Mouse (Mus musculus) natural killer cell, adult 2 months (primary cell): ENCODE results near the gene Serpinf1.
"Not testable (repeated sequence)": the region's sequence is repeated elsewhere in the genome, so short reads cannot be mapped to it uniquely, and the experiment has no call there.

Source experiments
- DNase-seq, 2 experiments: peaks; one replicate each; pipeline ENCODE4 v3.0.0; 2022; ENCODE audit warnings: low spot score in 2 of 2

Serpinf1 gene

GRCm38 (mm10) chr11:75455971-75456370, 33.5 kb upstream of the Serpinf1 start:
- not testable (repeated sequence) for DNase-seq

DNA sequence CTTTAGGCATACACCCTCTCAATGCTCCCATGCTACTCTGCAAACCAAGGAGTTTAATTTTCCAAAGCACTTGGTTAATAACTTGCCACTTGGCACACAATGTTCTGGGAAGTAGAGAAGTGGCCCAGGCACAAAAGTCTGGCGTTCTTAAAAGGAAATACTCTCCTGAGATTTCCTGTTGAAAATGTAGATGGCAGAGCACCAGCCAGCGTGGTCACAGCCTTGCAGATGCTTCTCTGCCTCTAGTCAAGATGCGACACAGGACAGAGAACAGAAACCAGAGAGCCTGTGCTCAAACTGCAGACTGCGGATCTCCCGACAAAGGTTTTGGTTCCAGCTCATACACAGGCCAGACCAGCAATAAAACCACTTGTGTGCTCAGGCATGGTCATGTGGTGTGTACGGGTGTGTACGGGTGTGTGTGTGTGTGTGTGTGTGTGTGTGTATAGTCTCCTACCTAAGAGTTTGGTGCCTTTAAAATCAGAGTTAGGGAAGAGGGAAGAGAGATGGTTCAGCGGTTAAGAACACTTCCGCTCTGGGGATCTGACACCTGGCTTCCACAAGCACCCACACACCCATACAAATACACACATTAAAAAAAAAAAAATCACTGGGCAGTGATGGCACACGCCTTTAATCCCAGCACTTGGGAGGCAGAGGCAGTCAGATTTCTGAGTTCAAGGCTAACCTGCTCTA, 32.7 kb upstream of the Serpinf1 start:
- DNase-seq, result peak in 1 of 2 experiments; percentile 55

DNA sequence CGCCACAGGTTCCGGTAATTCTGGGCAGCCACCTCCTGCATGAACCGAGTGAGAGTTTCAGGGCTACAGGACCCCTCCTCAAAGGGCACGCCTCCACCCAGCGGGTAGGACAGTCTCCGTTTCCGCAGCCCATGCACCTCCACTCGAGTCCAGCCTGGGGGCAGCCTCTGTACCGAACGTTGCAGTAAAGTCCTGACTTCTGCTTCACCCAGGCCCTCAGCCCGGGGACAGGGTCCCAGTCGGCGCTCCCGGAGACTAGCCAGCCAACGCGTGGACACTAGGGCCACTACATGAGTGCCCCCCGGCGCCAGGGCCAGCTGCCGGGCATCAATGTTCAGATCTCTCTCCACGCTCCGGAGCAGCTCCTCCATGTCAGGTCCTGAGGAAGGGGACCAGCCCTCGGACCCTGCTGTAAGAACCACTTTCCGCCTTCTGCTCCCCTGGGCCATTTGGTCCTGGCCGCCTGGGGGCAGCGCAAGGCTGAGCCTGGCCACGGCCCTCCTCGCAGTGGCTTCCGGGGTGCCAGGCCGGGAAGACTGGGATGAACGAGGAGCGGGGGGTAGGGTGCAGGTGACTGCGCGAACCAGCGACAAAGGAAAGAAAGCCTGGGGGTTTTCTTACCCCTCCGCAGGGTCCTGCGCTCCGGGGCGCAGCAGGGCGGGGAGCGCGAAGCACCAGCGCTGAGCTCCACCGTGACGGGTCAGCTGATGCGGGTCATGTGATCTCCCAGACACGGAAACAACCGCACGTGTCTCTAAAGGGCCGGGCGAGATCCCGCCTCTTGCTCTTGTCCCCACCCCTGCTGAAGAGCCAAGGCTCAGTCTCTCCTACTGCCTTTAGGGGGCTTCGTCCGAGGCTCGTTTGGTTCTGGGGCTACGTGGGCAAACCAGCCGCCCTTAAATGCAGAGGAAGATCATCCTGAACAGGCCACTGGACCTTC, 31.8 kb upstream of the Serpinf1 start, which contains the start of gene Wdr81:
Gene Wdr81 (minus strand): TSS at position 727 of the 940 bp plus-strand sequence.
- peak; percentile 83 to 90 for DNase-seq

- DNase-seq, result no peak
Observed at GRCm38 (mm10) chr11:75452812-75453557, 30.5 kb upstream of the Serpinf1 start.

DNA sequence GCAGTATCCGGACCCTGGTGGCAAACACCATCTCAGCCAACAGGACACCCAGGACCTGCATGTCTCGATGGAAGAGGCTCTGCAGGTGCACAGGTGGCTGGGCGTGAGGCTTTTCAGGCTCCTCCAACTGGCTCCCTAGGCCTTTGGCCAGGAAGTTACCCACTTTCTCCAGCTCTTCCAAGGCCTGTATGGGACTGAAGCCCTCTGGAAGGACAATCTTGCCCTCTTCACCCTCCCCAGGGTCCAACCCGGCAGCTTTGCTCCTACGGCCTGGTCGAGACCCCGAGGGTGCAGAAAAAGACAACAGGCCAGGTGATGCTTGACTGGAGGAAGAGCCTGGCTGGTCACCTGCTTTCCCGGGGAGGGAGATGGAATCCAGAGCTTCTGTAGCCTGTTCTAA, 29.6 kb upstream of the Serpinf1 start:
- DNase-seq, result no peak

GRCm38 (mm10) chr11:75450936-75451335, 28.4 kb upstream of the Serpinf1 start:
- no peak for DNase-seq

- no peak for DNase-seq
Observed at GRCm38 (mm10) chr11:75450304-75450908, 27.9 kb upstream of the Serpinf1 start.

DNA sequence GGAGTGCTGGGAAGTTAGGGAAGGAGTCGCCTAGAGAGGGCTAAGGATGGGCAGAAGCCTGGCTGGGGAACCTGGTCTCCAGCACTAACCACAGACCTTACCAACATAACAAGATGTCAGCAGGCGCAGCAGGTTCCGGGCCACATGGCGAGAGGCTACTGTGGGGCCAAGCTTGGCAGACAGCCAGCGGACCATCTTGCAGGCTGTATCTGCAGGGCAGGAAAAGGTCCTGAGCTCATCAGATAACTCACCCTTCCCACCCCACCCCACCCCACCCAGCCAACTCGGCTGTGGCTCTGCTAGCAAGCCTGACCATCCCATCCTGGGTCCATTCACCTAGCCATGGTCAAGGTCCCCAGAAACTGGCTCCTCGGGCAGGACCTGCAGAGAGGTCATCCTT, 27.2 kb upstream of the Serpinf1 start:
- no peak for DNase-seq

- no peak for DNase-seq
Observed at GRCm38 (mm10) chr11:75448575-75448974, 26.1 kb upstream of the Serpinf1 start.

DNA sequence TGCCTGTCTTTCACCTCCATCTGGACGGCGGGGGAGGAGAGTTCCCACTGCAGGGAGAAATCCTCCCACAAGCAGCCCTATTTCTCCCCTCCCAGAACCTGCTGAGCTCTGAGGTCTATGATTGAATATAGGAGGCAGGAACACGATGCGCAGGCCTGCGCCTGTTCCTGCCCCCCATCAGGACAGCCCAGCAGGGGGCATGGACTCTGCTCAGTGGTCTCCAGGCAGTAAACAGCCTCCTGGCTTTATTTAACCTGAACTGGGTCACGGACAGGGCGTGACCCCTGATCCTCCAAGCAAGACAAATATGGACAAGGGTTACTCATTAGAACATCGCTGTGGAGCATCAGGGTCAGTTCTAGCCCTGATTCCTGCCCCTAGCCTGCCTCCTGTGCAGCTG, 21.2 kb upstream of the Serpinf1 start:
- DNase-seq, result no peak

DNA sequence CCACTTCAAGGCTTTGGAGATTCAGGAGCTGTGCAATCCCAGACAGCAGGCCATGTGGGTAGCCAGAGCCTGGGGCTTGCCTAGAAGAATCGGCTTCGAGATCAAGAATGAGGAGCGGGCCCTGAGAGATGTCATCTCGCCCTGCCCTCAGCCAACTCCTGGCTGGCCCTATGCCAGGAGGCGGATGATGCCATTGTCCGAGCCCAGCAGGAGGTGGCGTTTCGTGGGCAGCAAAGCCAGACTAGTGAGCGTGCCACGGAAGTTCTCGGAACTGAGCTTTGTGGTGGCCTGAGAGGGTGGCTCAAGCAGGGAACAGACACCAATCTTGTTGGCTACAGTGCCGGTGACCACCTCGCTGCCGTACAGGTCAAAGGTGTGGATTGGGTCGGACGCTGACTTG, 19.1 kb upstream of the Serpinf1 start:
- DNase-seq, result no peak

DNA sequence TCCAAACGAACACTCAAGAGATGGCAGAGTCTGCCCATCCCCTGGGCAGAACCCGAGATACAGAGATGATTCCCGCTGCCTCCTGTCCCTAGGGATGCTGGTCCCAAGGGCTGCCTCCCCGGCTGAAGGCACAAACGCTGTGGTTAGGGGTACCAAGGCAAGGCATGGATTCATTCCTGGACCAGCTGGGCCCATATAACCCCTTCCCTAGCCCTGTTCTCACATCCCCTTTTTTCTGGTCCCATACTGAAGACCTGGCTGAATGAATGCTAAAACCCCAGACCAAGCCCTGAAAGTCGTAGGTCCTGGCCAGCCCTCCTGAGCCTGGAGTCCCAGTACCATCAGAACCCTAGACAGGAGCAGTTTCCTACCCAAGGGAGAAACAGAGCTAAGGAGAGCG, 18.5 kb upstream of the Serpinf1 start:
- DNase-seq, result no peak

DNA sequence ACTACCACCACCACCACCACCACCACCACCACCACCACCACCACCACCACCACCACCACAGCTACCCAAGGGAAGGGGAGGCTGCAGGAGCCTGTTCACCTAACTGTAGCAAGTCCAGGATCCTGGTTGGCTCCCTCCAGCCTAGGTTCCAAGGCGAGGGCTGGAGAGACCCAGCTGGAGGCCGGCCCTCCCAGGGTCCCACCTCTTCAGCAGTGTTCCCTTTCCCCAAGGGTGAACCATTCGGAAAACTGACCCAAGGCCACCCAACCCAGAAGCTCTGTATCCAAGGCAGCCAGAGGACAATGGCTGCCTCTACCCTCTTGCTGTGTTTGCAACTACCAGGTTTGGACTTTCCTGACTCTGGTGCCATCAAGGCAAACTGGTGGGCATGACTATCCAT, 17.4 kb upstream of the Serpinf1 start:
- DNase-seq, result no peak

DNA sequence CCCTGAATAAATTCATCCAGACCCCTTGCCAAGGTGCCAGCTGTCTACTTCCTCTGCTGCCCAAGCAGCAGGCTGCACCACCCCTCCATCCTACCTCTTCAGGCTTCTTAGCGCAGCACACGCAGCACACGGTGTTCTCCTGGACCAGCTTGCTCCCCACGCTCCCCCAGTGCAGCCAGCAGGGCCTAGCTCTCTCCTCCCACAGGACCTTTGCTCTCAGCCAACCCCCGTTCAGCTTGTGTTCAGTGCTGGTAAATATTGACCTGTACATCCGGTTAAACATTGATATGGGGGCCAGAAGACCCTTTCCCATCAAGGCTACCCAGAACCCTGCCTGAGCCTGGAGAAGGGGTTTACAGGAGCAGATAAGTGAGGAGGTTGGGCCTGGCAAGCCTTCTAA, 16.9 kb upstream of the Serpinf1 start, which contains the start of gene Serpinf2:
Gene Serpinf2 (minus strand): TSS at position 229 of the 400 bp plus-strand sequence.
- DNase-seq, result no peak

DNA sequence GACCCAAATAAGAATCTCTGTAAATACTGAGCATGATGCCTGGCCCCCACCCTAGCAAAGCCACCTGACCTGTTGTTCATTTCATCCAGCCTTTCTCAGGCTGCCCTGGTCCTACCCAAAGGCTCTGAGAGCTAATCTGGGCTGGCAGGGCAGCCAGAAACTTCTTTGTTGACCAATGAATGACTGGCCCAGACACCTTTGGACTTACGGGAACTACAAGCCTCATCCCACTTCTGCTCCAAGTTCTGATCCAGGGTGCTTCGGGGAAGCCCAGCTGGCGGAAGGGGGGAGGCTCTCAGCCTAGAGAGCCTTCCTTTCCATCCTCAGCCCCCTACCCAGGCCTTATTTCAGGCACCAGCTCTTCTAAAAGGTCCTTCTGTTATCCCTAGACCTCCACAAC, 16.3 kb upstream of the Serpinf1 start:
- DNase-seq, result no peak

DNA sequence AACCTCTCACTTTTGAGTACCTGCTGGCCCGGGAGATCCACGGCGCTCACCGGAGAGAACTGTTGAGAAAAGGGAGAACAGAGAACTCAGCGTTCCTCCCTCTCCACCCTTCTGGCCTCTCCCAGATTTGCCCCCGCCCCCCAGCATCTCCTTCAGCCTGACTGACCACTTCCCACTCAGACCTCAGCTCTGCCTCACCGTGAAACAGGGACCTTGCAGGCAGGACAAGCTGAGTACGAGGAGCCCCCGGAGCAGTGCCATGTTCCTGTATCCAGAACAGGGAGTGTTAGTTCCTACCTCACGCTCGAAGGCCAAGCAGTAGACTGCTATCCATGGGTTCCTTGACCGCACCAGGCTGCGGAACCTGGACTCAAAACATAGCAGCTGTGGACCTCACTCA, 15.7 kb upstream of the Serpinf1 start:
- DNase-seq, result no peak

DNA sequence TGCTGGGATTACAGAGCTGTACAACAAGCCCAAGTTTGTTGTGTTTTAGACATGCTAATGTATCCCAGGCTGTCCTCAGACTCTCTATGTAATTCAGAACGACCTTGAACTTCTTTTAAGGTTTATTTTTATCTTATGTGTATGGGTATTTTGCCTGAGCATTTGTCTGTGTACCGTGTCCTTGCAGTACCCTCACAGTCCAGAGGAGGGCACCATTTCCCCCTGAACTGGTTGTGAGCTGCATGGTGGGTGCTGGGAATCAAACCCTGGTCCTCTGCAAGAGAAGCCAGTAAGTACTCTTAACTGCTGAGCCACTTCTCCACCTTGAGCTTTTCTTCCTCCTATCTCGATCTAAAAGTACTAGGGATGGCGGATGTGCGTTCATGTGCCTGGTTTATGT, 11.6 kb upstream of the Serpinf1 start:
- no peak for DNase-seq

DNA sequence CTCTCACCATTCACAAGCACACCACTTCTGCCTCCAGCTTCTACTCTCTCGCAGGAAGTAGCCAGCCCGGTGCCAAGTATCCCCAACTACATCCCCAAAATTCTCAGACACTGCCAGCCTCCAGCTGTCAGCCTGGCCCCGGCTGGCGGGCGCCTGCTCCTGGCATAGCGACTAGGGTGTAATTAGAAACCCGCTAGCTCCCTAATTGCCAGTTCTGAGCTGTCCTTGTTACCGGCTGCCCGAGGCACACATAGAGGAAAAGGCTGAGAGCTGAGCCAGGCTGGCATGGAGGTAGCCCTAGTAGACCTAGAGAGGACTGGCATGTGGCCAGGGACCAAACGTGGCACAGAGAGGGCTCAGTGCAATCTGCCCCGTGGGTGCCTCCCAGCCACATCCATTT, 8.8 kb upstream of the Serpinf1 start:
- DNase-seq, result no peak

DNA sequence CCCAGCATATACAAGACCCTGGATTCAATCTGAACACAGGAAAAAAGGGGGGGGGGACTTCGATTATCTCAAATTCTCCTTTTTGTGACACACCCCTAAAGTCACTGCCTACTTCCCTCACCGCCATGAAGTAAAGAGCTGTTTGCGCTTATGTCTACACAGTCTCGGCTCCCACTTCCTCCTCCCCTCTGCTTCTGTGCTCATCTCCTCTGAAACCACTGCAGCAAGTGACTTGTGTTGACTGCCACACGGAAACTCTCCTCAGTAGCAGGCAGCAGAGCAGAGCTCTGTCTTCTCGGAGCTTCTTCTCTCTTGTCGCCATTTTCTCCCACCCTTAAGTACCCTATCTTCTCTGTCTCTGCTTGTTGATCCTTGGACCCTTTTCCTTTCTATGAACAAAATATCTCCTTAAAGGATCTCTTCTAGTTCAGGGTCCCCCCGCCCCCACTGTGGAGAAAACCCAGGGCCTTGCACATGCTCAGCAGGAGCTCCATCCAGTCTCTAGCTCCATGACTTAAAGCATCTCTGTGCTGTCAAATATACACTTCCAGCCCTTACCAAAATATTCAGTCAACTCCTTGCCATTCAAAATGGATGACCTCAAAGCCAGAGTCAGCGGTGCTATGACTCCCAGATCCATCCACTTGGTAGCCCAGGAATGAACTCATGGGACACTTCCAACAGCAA, 6.7 kb upstream of the Serpinf1 start:
- peak in 1 of 2 experiments; percentile 46 for DNase-seq

- DNase-seq, result no peak
Observed at GRCm38 (mm10) chr11:75424459-75424858, 2.0 kb upstream of the Serpinf1 start.

GRCm38 (mm10) chr11:75424033-75424432, 1.5 kb upstream of the Serpinf1 start:
- DNase-seq, result no peak
